Mouse (Mus musculus): ENCODE data around the gene Tmeff1.

- TF ChIP-seq CTCF (IDR thresholded peaks at IDR 0.05; ENCODE audit: borderline replicate concordance, extremely low read depth, insufficient read depth, insufficient read length): no peak
- no peak for TF ChIP-seq POLR2A (IDR thresholded peaks at IDR 0.05; ENCODE audit: borderline replicate concordance, extremely low read depth, insufficient read depth, insufficient read length, poor library complexity, severe bottlenecking)
These were observed 7.9 kb downstream of the Tmeff1 start for GRCm38 (mm10) chr4:48592844-48593243.

Data from brain, embryonic 14.5 days (tissue).